Mouse (Mus musculus) liver, adult 2 months (tissue): ENCODE data around the gene Usp50. TPM values are rescaled to one million over a fixed set of nuclear protein-coding genes. Genes with fewer than 3 reads are reported as not detected.

ENCODE experiments used
- DNase-seq: peaks from one replicate; pipeline ENCODE4 v3.0.0-alpha.2; 2011; ENCODE audit warnings: low read depth, low spot score; ENCODE audit errors: extremely low read depth
- H3K27ac ChIP-seq: fragments of 200-500 bp; replicated peaks from 2 replicates; pipeline ENCODE4 v1.5.1; 2012; ENCODE audit warnings: low read depth, mild to moderate bottlenecking, control low read depth, inconsistent platforms, low read length; ENCODE audit not compliant: insufficient read depth
- H3K27me3 ChIP-seq: fragments of 200-500 bp; 2 replicates; pipeline ENCODE4 v1.6.1; 2012; ENCODE audit warnings: mild to moderate bottlenecking, moderate library complexity, low read length, inconsistent platforms; ENCODE audit not compliant: control insufficient read depth, insufficient read depth
- H3K36me3 ChIP-seq: fragments of 200-500 bp; 2 replicates; pipeline ENCODE4 v1.6.1; 2012; ENCODE audit warnings: low read length, inconsistent platforms; ENCODE audit not compliant: control insufficient read depth, insufficient read depth
- H3K4me1 ChIP-seq: fragments of 200-500 bp; 2 replicates; pipeline ENCODE4 v1.6.1; 2011; ENCODE audit warnings: low read length; ENCODE audit not compliant: control insufficient read depth, insufficient read depth
- H3K4me3 ChIP-seq: fragments of 200-500 bp; 2 replicates; pipeline ENCODE4 v1.5.1; 2011; ENCODE audit warnings: low read depth, mild to moderate bottlenecking, control low read depth, low read length, moderate library complexity; ENCODE audit not compliant: insufficient read depth
- H3K79me2 ChIP-seq: fragments of 200-500 bp; 2 replicates; pipeline ENCODE4 v1.6.1; 2012; ENCODE audit warnings: inconsistent platforms, mild to moderate bottlenecking, low read length, moderate library complexity; ENCODE audit not compliant: control insufficient read depth, insufficient read depth
- H3K9ac ChIP-seq: fragments of 200-500 bp; 2 replicates; pipeline ENCODE4 v1.6.1; 2012; ENCODE audit warnings: low read depth, mild to moderate bottlenecking, control low read depth, inconsistent platforms, low read length
- CTCF ChIP-seq: fragments of 200-500 bp; IDR thresholded peaks from 2 replicates; pipeline ENCODE4 v1.5.1; 2011; ENCODE audit warnings: low read depth, low read length, control low read depth
- POLR2A ChIP-seq: fragments of 200-500 bp; IDR thresholded peaks from 2 replicates; pipeline ENCODE4 v1.6.1; 2011; ENCODE audit warnings: low read length, control low read depth; ENCODE audit not compliant: insufficient read depth; ENCODE audit errors: extremely low read depth
- WGBS: fragments of 180-500 bp; shearing (Covaris S2); methylation state at CpG from one replicate; pipeline ENCODE4 v1.1.7; 2018; 5-methylcytosine and 5-hydroxymethylcytosine counted together
- polyA plus RNA-seq: library from polyadenylated mRNA; depleted of rRNA; stranded (reverse); fragments of >200 nt; gene quantifications from 2 replicates; pipeline ENCODE4 v1.2.3, GENCODE M21; 2012; rRNA removed
- total RNA-seq: library from RNA; depleted of rRNA; stranded (reverse); fragments of >200 nt; gene quantifications from 2 replicates; pipeline ENCODE4 v1.2.3, GENCODE M21; 2014; rRNA removed

The Usp50 gene
- total RNA-seq = 0.55 and 1.2 TPM in 2 replicates
- 0.53 and 0.86 TPM in 2 replicates for polyA plus RNA-seq

GRCm38 (mm10) chr2:126783370-126783769 is at the start of gene Usp50:
Gene Usp50, minus strand, starts transcription at chr2:126783470.
- Histone ChIP-seq H3K79me2 (no peaks in the 10 kb centered on the region), H3K4me3 (no peak within 1 kb of the TSS), H3K27me3 (no peaks in the 10 kb centered on the region), H3K4me1 (peaks cover 8% of the 10 kb centered on the region), H3K9ac (no peak within 1 kb of the TSS), H3K27ac (no peak within 1 kb of the TSS), H3K36me3 (no peaks in the 10 kb centered on the region)
- 70% methylated on average over 4 of the region's 4 CpGs for WGBS
- TF ChIP-seq POLR2A = no peak
- DNase-seq = no peak

GRCm38 (mm10) chr2:126817414-126817813 is 34.1 kb upstream of the Usp50 start:
- Histone ChIP-seq H3K27me3 (no peaks in the 10 kb centered on the region), H3K4me3 (no peak overlapping the region), H3K79me2 (no peaks in the 10 kb centered on the region), H3K4me1 (no peaks in the 10 kb centered on the region), H3K9ac (no peak overlapping the region), H3K36me3 (peaks cover 56% of the 10 kb centered on the region), H3K27ac (no peak overlapping the region)
- no peak for DNase-seq
- TF ChIP-seq CTCF (no peak), POLR2A (no peak)
- WGBS = 80% methylated on average over 2 of the region's 2 CpGs

GRCm38 (mm10) chr2:126816644-126817347 is 33.5 kb upstream of the Usp50 start:
- WGBS = 87% methylated on average over 4 of the region's 4 CpGs
- H3K9ac ChIP-seq = no peak overlapping the region
- peaks cover 58% of the 10 kb centered on the region for H3K36me3 ChIP-seq
- TF ChIP-seq POLR2A = no peak
- no peak for TF ChIP-seq CTCF
- H3K27ac ChIP-seq = no peak overlapping the region
- DNase-seq = no peak
- H3K79me2 ChIP-seq = no peaks in the 10 kb centered on the region
- no peaks in the 10 kb centered on the region for H3K4me1 ChIP-seq
- H3K4me3 ChIP-seq = no peak overlapping the region
- no peaks in the 10 kb centered on the region for H3K27me3 ChIP-seq

- no peak overlapping the region for H3K27ac ChIP-seq
- H3K36me3 ChIP-seq = peaks cover 64% of the 10 kb centered on the region
- WGBS = 60% methylated on average over 1 of the region's 1 CpGs
- H3K4me3 ChIP-seq = no peak overlapping the region
- no peaks in the 10 kb centered on the region for H3K4me1 ChIP-seq
- no peak for DNase-seq
- no peak overlapping the region for H3K9ac ChIP-seq
- TF ChIP-seq POLR2A = no peak
- no peak for TF ChIP-seq CTCF
- no peaks in the 10 kb centered on the region for H3K27me3 ChIP-seq
- no peaks in the 10 kb centered on the region for H3K79me2 ChIP-seq
These were observed 32.6 kb upstream of the Usp50 start for GRCm38 (mm10) chr2:126815822-126816221.

GRCm38 (mm10) chr2:126801980-126802379 is 18.7 kb upstream of the Usp50 start:
- no peaks in the 10 kb centered on the region for H3K4me1 ChIP-seq
- H3K27me3 ChIP-seq = no peaks in the 10 kb centered on the region
- no peak overlapping the region for H3K4me3 ChIP-seq
- no peak overlapping the region for H3K27ac ChIP-seq
- no peak for TF ChIP-seq POLR2A
- TF ChIP-seq CTCF = no peak
- H3K9ac ChIP-seq = no peak overlapping the region
- DNase-seq = no peak
- H3K36me3 ChIP-seq = peaks cover 65% of the 10 kb centered on the region
- 88% methylated on average over 3 of the region's 3 CpGs for WGBS
- H3K79me2 ChIP-seq = no peaks in the 10 kb centered on the region

- Histone ChIP-seq H3K27me3 (no peaks in the 10 kb centered on the region), H3K27ac (no peak overlapping the region), H3K4me3 (no peak overlapping the region), H3K36me3 (peaks cover 69% of the 10 kb centered on the region), H3K4me1 (no peaks in the 10 kb centered on the region), H3K9ac (no peak overlapping the region), H3K79me2 (no peaks in the 10 kb centered on the region)
- TF ChIP-seq POLR2A (no peak), CTCF (no peak)
- DNase-seq = no peak
- WGBS = 80% methylated on average over 5 of the region's 5 CpGs
These were observed 15.2 kb upstream of the Usp50 start for GRCm38 (mm10) chr2:126798455-126798854.
